Mouse (Mus musculus): ENCODE measurements around the gene Tprkb.
"Not testable (repeated sequence)": the region's sequence is repeated elsewhere in the genome, so short reads cannot be mapped to it uniquely, and the experiment has no call there.

Gene Tprkb

GRCm38 (mm10) chr6:85911587-85911986, at the start of gene Tprkb:
Gene Tprkb, plus strand, starts transcription at chr6:85911865.
- no peak for DNase-seq (ENCODE audit: low spot score in 2 of 2)

GRCm38 (mm10) chr6:85862565-85862964, 49.1 kb upstream of the Tprkb start:
- no peak for DNase-seq (ENCODE audit: low spot score in 2 of 2)

- DNase-seq (ENCODE audit: low spot score in 2 of 2) = no peak
These were observed 48.5 kb upstream of the Tprkb start for GRCm38 (mm10) chr6:85863136-85863535.

GRCm38 (mm10) chr6:85863840-85864239, 47.8 kb upstream of the Tprkb start:
- no peak for DNase-seq (ENCODE audit: low spot score in 2 of 2)

- not testable (repeated sequence) for DNase-seq (ENCODE audit: low spot score in 2 of 2)
These were observed 46.6 kb upstream of the Tprkb start for GRCm38 (mm10) chr6:85864900-85865639.

GRCm38 (mm10) chr6:85866166-85866565, 45.5 kb upstream of the Tprkb start:
- DNase-seq (ENCODE audit: low spot score in 2 of 2) = not testable (repeated sequence)

- not testable (repeated sequence) for DNase-seq (ENCODE audit: low spot score in 2 of 2)
These were observed 44.7 kb upstream of the Tprkb start for GRCm38 (mm10) chr6:85866995-85867394.

- no peak for DNase-seq (ENCODE audit: low spot score in 2 of 2)
These were observed 43.7 kb upstream of the Tprkb start for GRCm38 (mm10) chr6:85867726-85868690.

- not testable (repeated sequence) for DNase-seq (ENCODE audit: low spot score in 2 of 2)
These were observed 42.7 kb upstream of the Tprkb start, which contains the start of gene Nat8f2 for GRCm38 (mm10) chr6:85869006-85869405. Gene Nat8f2, minus strand, starts transcription at chr6:85869158.

- DNase-seq (ENCODE audit: low spot score in 2 of 2) = not testable (repeated sequence)
These were observed 28.4 kb upstream of the Tprkb start for GRCm38 (mm10) chr6:85883246-85883645.

- no peak for DNase-seq (ENCODE audit: low spot score in 2 of 2)
These were observed 27.4 kb upstream of the Tprkb start for GRCm38 (mm10) chr6:85884311-85884710.

GRCm38 (mm10) chr6:85888961-85889360, 22.7 kb upstream of the Tprkb start:
- DNase-seq (ENCODE audit: low spot score in 2 of 2) = no peak

GRCm38 (mm10) chr6:85895061-85895648, 16.5 kb upstream of the Tprkb start:
- DNase-seq (ENCODE audit: low spot score in 2 of 2) = not testable (repeated sequence)

GRCm38 (mm10) chr6:85898596-85899475, 12.8 kb upstream of the Tprkb start:
- not testable (repeated sequence) for DNase-seq (ENCODE audit: low spot score in 2 of 2)

- no peak for DNase-seq (ENCODE audit: low spot score in 2 of 2)
These were observed 9.4 kb upstream of the Tprkb start for GRCm38 (mm10) chr6:85902303-85902702.

GRCm38 (mm10) chr6:85904642-85905061, 7.0 kb upstream of the Tprkb start, which contains the start of gene Nat8f4:
Gene Nat8f4, minus strand, starts transcription at chr6:85904884.
- DNase-seq (ENCODE audit: low spot score in 2 of 2) = peak; percentile 47 to 78

GRCm38 (mm10) chr6:85906911-85907351, 4.7 kb upstream of the Tprkb start:
- not testable (repeated sequence) for DNase-seq (ENCODE audit: low spot score in 2 of 2)

- no peak for DNase-seq (ENCODE audit: low spot score in 2 of 2)
These were observed 3.3 kb upstream of the Tprkb start for GRCm38 (mm10) chr6:85908341-85908740.

- DNase-seq (ENCODE audit: low spot score in 2 of 2) = no peak
These were observed 2.0 kb upstream of the Tprkb start for GRCm38 (mm10) chr6:85909704-85910103.

- DNase-seq (ENCODE audit: low spot score in 2 of 2) = peak in 1 of 2 experiments; percentile 19
These were observed 3.5 kb downstream of the Tprkb start for GRCm38 (mm10) chr6:85915141-85915538.

Measured in urinary bladder, adult 18-20 months (tissue).